Mouse (Mus musculus): ENCODE measurements at regions not wholly inside any gene's neighbourhood (a gene's known extent, or its start where the extent isn't known, plus 50 kb on each side); places are given as distances from the start of the nearest gene placed in this dataset.

DNA sequence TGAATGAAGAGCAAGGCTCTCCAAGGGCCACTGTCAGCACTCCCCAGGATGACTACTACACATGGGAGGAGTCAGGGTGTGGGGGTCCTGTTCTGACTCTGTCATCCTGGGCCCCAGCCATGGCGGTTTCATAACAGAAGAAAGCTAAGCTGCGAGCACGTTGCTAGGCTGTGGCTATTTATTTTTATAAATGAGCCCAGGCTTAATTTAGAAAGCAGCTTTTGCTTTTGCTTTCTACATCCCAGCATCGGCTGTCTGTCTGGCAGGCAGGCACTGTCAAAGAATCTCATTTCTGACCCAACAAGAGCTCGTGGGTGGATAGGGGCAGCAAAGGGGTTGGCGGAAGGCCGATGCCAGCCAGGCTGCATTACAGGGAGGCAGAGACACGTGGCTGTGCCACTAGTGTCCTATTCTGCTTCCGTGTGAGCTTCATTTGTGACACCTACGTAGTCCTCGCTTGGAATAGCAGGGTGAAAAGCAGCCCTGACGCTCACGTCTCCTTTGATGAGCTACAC lies 203.9 kb upstream of the Serp2 start:
- ChIA-PET POLR2A (interaction anchor here in 2 of 4 experiments (0.9 to 2.4 kb wide), 5 partner anchors 9 to 256 kb away, joined by 3 to 12 read pairs (median 6); no protein-coding TSS in a partner anchor), CTCF (interaction anchor here in 1 of 4 experiments (0.5 kb wide), 1 partner anchor 190 kb away, joined by 3 read pairs; no protein-coding TSS in a partner anchor)

DNA sequence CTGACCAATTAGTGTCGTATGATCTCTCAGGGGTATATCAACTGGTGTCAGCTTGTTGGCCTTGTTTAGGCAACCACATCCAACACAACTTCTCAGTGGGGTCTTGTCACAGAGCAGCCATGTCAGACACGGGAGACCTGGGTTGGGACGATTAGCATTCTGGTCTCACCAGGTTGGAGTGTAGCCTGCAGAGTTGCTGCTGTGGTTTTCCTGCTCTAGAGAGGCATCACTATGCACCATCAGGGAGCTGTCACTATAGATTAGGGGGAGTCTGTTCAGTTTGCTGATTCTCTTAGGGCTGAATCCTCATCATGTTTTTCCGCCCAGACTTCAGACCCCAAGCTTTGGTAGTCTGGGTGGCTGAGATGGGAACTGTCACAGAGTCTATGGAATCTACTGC lies 202.7 kb upstream of the Serp2 start:
- ChIA-PET POLR2A (interaction anchor here in 1 of 4 experiments (0.8 to 2.2 kb wide), 2 partner anchors 11 to 254 kb away, joined by 5 to 6 read pairs; no protein-coding TSS in a partner anchor), CTCF (no interaction called here)

DNA sequence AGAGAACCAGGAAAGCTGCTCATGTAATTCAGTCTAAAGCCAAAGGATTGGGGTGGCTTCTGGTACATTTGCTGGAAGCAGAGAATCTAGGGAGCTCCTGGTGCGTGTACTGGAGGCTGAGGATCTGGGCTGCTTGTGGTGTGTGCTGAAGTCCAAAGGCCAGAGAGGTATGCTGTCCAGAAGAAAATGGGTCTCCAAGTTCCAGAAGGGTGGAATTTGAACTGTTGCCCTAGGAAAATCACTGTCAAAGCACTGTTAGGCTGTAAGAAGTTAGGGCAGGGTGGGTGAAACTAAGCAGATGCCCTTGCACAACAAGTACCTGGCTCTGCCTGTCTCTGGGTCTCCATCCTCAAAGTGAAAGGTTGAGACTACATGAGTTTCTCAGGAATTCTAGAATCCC lies 201.9 kb upstream of the Serp2 start:
- POLR2A ChIA-PET, result interaction anchor here in 1 of 4 experiments (0.8 to 2.2 kb wide), 2 partner anchors 11 to 253 kb away, joined by 5 to 6 read pairs; no protein-coding TSS in a partner anchor
- CTCF ChIA-PET, result no interaction called here

DNA sequence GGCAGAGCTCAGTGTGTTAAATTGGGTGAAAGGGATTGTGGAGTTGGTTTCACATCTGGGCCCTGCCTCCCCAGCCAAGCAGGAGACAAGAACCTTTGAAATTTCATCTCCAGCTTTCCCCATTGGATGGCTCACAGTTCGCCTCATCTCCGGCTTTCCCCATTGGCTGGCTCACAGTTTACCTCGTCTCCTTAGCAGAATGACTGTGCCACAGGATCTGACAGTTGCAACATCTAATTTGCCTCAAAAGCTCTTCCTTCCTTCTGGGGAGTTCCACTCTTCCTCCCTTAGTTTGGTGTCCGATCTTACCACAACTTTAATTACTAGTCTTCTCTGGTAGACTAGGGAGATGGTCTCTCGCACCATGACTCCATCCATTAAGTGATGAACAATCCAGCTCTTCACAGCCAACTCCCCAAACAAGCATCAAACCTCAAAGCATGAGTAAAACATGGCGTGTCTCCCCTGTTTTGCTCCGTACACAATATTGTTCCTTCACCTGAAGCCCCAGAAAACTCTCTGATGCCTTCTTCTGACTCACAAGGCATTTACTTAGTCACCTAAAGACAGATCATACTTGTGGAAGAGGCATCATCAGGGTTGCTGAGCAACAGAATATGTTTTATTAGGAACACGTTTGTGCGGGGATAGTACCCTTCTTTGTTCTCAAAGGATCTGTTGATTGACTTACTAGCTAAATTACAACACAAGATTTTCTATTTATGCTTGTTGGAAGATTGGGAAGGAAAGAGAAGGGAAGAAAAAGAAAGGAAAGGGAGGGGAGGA lies 199.1 kb upstream of the Serp2 start:
- POLR2A ChIA-PET, result interaction anchor here in 2 of 4 experiments (0.5 to 2.2 kb wide), 6 partner anchors 8 to 251 kb away, joined by 3 to 9 read pairs (median 6); no protein-coding TSS in a partner anchor
- CTCF ChIA-PET, result no interaction called here

DNA sequence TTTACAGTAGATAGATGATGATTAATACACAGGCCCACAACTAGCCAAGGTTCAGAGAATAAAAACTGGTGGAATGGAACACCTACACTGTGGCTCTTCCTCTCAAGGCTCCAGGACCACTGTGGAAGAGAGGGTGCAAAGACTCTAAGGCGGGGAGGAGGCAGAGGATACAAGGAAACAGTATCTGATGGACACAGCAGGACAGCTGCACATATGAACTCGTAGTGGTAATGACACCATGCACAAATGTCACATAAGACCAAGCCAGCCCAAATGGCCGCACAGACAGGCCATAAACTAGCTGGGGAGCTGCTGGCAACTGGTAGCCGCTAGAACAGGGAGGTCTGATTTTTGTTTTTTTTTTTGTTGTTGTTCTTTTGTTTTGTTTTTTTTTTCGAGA lies 197.0 kb upstream of the Serp2 start:
- ChIA-PET POLR2A (interaction anchor here in 2 of 4 experiments (0.7 to 1.5 kb wide), 5 partner anchors 13 to 29 kb away, joined by 3 to 6 read pairs (median 3); no protein-coding TSS in a partner anchor), CTCF (interaction anchor here in 1 of 4 experiments (0.5 kb wide), 1 partner anchor 616 kb away, joined by 3 read pairs; no protein-coding TSS in a partner anchor)

DNA sequence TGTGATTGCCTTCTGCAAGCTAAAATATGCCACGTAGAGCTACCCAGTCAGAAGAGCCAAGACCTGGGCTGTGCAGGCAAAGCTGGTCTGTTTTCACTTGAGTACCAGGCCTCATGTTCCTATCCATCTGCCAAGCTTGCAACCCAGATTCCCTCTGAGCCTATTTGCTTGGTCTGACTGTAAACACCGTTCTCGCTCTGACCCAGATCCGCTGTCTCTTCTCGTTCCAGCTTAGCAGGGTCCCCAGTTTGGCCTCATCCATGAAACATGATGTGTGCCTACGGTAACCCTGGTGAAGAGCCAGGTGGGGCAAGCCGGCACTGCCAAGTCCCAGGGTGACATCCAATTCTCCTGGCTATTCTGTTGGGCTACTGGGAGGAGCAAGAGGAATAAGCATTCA lies 192.5 kb upstream of the Serp2 start:
- ChIA-PET POLR2A (interaction anchor here in 2 of 4 experiments (1.0 to 3.2 kb wide), 3 partner anchors 15 to 244 kb away, joined by 4 to 24 read pairs (median 14); no protein-coding TSS in a partner anchor), CTCF (no interaction called here)

DNA sequence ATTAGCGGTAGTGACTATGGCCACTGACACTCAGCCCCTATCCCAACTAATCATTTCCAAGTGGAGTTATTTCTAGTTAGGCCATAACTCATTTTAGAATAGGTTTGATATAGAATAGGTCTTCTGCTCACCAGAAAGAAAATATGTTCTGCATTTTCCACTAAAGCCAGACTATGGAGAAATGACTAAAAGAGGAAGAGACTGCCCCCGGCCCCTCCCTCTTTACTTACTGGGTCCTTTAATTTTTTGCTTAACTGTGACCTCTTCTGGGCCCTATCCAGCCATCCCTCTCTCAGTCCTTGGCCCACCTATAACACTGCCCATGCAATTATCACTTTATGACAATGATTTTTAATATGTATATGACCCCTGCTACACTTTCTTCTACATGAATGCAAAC lies 192.0 kb upstream of the Serp2 start:
- CTCF ChIA-PET, result no interaction called here

DNA sequence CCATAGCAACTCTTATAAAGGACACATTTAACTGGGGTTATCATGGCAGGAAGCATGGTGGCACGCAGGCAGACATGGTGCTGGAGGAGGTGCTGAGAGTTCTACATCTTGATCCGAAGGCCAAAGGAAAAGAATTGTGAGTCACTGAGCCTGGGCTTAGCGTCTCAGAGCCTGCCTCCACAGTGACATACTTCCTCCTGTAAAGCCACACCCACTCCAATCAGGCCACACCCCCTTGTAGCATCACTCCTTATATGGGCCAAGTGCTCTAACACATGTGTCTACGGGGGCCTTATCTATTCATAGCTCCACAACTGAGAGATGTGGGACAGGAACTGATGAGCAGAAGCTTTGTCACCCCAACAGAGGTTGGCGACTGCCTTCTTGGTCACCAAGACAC lies 191.1 kb upstream of the Serp2 start:
- POLR2A ChIA-PET, result interaction anchor here in 3 of 4 experiments (0.7 to 3.2 kb wide), 21 partner anchors 11 to 252 kb away, joined by 3 to 24 read pairs (median 3); no protein-coding TSS in a partner anchor

More for the DNA sequence above, 192.0 kb upstream of the Serp2 start:
- POLR2A ChIA-PET, result interaction anchor here in 2 of 4 experiments (0.9 to 3.2 kb wide), 6 partner anchors 12 to 244 kb away, joined by 3 to 24 read pairs (median 5); no protein-coding TSS in a partner anchor

DNA sequence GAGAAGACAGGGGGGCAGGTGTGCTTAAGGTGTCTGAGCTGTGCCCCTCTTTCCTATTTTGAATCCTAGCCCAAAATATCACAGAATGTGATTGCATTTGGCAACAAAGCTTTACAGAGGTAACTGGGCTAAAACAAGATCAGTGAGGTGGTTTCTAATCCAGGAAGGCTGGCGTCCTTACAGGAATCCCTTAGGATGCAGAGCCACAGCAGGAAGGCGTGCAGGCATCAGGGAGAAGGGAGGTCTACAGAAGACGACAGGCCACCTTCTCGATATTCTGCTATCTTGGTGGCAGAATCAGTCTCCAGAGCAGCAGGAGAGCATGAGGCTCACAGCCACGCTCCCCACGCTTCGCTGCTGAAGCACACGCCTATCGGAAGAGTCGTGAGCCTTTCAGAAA lies 189.6 kb upstream of the Serp2 start:
- CTCF ChIA-PET, result no interaction called here
- POLR2A ChIA-PET, result interaction anchor here in 2 of 4 experiments (0.6 to 3.2 kb wide), 3 partner anchors 242 to 571 kb away, joined by 3 to 14 read pairs (median 4); no protein-coding TSS in a partner anchor

More for the DNA sequence above, 191.1 kb upstream of the Serp2 start:
- CTCF ChIA-PET, result no interaction called here

DNA sequence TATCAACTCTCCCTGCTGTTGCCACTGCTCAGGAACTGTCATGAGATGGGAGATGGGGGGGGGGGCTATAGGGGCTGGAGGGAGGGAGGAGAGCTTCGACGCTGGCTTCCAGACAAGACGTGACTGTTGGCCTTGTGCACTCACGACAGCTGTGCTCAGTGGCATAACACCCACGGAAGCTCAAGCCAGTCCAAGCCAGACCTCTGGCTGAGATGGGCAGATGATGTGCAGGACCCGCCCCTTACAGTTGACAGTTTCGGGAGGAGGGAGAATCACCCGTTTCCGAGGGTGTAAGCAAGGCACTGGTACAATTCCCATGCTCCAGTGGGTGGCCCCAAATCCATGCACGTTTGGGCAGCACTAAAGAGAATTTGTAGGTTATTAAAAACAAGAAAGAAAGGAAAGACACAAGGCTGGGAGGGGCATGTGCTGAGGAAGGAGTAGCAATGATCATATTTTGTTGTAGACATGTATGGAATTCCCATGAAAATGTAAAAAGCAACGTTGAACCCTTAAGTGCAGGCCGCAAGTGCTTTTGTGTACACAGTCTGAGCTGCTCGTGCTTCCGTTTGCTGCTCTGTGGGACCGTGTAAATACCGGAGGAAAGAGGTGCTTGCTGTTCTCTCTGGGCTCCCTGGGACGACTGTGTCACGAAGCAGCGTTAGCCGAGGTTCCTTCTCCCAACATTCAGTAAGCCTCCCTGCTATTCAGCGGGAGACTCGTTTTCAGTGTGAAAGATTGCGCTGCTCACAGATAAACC lies 188.2 kb upstream of the Serp2 start:
- POLR2A ChIA-PET, result interaction anchor here in 2 of 4 experiments (0.7 to 1.0 kb wide), 3 partner anchors 239 to 250 kb away, joined by 3 to 4 read pairs (median 3); no protein-coding TSS in a partner anchor
- CTCF ChIA-PET, result no interaction called here

DNA sequence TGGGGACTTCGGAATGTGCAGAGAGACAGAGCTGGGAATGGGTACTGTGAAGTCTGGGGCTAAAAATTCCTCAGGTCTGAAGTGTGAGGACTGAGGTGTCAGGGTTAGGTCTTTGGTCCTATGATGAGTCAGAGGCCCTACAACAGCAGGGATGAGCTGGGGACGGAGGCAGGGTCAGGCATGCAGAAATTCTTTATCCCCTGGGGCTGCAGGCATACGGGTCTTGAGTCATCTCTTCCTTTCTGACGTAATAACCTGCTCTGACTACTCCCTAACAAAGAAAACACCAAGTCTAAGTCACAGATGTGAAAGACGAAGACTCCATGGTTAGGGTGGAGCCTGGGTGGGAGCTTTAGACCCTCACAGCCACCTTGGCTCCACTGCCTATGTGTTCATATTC lies 185.6 kb upstream of the Serp2 start:
- POLR2A ChIA-PET, result interaction anchor here in 3 of 4 experiments (0.7 to 9.6 kb wide), 4 partner anchors 233 to 253 kb away, joined by 3 to 129 read pairs (median 34); no protein-coding TSS in a partner anchor
- CTCF ChIA-PET, result interaction anchor here in 1 of 4 experiments (0.7 kb wide), 1 partner anchor 79 kb away, joined by 19 read pairs; no protein-coding TSS in a partner anchor

DNA sequence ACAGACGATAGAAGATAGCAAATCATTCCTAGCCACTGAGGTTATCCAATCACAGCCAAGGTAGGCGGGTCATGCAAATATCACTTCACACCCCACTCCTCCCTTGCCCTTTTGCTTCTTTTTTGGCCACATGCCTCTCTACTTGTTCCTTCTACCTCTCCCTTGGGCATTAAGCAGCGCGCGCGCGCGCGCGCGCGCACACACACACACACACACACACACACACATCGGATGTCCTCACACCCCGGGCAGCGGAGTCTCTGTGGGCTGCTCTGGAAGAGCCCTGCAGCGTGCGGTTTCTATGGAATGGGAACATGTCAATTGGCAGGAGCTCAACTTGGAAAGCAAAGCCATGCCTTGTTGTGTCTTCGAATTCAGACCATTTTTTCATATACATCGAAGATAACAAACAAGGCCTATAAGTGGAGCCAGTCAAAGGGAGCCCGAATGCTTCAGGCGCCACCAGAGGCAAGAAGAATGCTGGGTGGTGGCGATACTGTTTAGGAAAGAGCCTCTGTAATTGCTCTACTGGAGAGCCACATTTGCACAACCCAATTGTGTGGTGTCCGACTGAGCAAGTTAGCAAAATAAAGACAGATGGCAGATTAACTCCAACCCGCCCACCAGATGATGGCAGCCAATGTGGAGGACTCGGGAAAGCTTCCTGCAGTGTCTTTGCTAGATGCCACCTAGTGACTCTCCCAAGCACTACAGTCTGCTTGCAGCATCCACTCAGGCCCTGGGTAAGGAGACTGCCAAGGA lies 183.3 kb upstream of the Serp2 start:
- ChIA-PET POLR2A (interaction anchor here (0.6 to 9.6 kb wide), 48 partner anchors 11 to 268 kb away, joined by 3 to 129 read pairs (median 4); no protein-coding TSS in a partner anchor), CTCF (interaction anchor here (0.6 to 1.9 kb wide), 22 partner anchors 8 to 1283 kb away, joined by 3 to 9 read pairs (median 4); no protein-coding TSS in a partner anchor)

DNA sequence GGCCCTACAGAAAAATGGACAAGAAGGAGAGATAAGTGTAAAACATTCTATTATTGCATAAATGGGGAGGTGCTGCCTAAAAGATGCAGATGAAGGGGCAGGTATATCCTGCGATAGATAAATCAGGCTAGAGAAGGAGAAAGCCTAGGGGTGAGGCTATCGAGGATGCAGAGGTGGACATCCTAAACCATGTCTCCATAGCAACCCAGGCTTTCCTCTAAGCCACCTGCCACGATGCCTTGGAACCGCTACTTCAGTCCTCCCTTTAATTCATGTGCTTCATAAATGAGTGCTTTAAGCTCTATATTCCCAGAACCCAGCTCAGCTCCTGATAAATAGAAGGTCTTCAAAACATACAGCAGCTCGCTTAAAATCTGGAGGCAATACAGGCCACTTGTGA lies 179.3 kb upstream of the Serp2 start:
- POLR2A ChIA-PET, result interaction anchor here in 3 of 4 experiments (0.6 to 9.6 kb wide), 29 partner anchors 11 to 317 kb away, joined by 3 to 129 read pairs (median 5); no protein-coding TSS in a partner anchor
- CTCF ChIA-PET, result interaction anchor here in 2 of 4 experiments (0.5 to 0.6 kb wide), 3 partner anchors 114 to 1506 kb away, joined by 3 to 4 read pairs (median 4); no protein-coding TSS in a partner anchor

DNA sequence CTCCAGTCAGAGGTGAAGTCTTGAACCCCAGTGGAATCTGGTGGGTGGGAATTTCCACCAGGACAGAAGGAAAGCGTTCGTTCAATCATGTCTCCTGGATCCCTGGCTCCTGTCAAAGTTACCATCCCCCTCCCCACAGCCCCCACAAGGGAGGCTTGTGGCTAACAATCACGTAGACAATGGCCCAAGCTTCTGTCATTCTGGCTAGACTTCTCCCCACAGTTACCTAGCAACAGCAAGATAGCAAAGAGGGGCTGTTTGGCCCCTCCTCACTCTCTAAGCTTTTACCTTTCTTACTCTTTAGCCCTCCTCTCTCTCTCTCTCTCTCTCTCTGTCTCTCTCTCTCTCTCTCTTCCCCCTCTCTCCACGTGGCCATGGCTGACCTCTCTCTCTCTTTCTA lies 178.4 kb upstream of the Serp2 start:
- POLR2A ChIA-PET, result interaction anchor here in 3 of 4 experiments (0.6 to 9.6 kb wide), 25 partner anchors 10 to 318 kb away, joined by 3 to 129 read pairs (median 4); no protein-coding TSS in a partner anchor
- CTCF ChIA-PET, result interaction anchor here in 1 of 4 experiments (0.6 kb wide), 1 partner anchor 113 kb away, joined by 4 read pairs; no protein-coding TSS in a partner anchor

DNA sequence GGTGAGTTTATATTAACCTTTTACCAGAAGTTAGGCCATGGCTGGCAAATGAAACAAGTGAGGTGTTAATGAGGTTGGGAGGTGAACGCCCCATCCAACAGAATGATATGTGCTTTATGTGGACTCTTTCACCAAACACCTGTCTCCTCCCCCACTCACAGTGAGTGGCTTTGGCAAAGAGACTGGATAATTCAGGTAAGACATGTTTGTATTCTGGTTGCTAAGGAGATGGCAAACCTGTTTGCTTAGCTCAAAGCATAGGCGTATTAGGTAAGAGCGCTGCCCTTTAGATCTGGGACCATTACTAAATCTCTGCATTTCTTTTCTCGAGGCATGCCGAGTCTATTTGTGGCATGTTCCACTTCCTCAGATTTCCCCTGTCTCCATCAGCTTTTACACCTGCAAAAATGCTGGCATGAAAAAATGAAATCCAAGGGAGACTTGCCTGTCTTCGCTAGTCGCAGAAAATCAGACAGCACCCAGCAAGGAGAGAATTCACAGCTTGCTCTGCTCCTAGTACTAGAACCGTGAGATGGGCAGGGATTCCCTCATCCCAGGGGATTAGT lies 176.7 kb upstream of the Serp2 start:
- POLR2A ChIA-PET, result interaction anchor here (0.5 to 6.1 kb wide), 11 partner anchors 9 to 279 kb away, joined by 3 to 92 read pairs (median 4); no protein-coding TSS in a partner anchor
- CTCF ChIA-PET, result no interaction called here

DNA sequence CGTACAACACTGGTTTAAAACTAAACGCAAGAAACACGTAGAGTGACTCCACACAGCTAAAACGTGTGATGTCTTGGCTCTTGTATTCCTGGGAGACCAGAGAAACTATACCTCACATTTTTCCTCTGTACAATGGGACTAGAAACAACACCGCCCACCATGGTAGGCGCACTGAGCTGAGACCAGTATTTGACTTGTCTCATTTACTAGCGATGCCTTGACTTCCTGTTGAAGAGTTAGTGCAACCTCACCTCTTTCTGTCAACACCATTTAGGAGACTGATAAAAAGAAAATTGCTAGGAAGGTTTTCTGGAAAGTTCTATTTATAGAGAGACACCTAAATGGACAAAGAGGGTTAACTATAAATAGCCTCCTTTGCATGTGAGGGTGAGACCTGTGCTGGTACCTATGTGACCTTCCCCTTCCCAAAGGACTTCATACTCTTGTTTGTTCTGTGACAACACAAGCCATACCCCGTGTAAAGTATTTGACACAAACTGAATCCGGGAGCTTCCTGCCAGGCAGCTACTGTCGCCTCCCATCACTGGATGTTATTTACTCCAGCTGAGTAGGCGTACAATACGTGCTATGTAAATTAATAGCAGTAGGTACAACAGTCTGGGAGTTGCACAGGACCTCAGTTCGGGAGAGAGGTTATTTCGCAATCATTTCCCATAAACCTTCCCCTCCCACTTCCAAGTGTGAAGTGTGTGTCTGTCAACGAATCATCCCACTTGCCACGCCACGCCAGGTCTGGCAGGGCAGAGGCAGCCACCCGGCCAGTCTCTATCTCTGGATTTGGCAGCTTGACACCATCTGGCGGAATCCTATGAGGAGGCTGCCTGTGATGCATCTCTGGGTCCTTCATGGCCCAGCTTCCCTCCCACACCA lies 174.7 kb upstream of the Serp2 start:
- ChIA-PET POLR2A (interaction anchor here in 3 of 4 experiments (0.6 to 2.5 kb wide), 11 partner anchors 10 to 707 kb away, joined by 3 to 8 read pairs (median 4); no protein-coding TSS in a partner anchor), CTCF (interaction anchor here in 1 of 4 experiments (1.4 kb wide), 1 partner anchor 9 kb away, joined by 3 read pairs; no protein-coding TSS in a partner anchor)

Measured in embryonic stem cell, embryonic (primary cell).